Mouse (Mus musculus): ENCODE results near the gene Kmt2a. TPM values are rescaled to one million over a fixed set of nuclear protein-coding genes. Genes with fewer than 3 reads are reported as not detected.
A peak's percentile ranks its signal among the peaks of the same experiment; 100 is the strongest.

Kmt2a gene
- total RNA-seq, 2 experiments from 2014 or later = 54.6 to 58.6 TPM

- intact Hi-C loops (cut with DNase I) = no loop called here
- DNase-seq (ENCODE audit: low spot score in 2 of 2) = no peak
Measured at GRCm38 (mm10) chr9:44830506-44830905, 50.6 kb downstream of the Kmt2a start.

- intact Hi-C loops (cut with DNase I) = no loop called here
- peak in 1 of 2 experiments; percentile 42 for DNase-seq (ENCODE audit: low spot score in 2 of 2)
Measured at GRCm38 (mm10) chr9:44828944-44829343, 52.2 kb downstream of the Kmt2a start.

GRCm38 (mm10) chr9:44826660-44827059 lies 54.4 kb downstream of the Kmt2a start:
- DNase-seq (ENCODE audit: low spot score in 2 of 2) = no peak
- intact Hi-C loops (cut with DNase I) = no loop called here

DNA sequence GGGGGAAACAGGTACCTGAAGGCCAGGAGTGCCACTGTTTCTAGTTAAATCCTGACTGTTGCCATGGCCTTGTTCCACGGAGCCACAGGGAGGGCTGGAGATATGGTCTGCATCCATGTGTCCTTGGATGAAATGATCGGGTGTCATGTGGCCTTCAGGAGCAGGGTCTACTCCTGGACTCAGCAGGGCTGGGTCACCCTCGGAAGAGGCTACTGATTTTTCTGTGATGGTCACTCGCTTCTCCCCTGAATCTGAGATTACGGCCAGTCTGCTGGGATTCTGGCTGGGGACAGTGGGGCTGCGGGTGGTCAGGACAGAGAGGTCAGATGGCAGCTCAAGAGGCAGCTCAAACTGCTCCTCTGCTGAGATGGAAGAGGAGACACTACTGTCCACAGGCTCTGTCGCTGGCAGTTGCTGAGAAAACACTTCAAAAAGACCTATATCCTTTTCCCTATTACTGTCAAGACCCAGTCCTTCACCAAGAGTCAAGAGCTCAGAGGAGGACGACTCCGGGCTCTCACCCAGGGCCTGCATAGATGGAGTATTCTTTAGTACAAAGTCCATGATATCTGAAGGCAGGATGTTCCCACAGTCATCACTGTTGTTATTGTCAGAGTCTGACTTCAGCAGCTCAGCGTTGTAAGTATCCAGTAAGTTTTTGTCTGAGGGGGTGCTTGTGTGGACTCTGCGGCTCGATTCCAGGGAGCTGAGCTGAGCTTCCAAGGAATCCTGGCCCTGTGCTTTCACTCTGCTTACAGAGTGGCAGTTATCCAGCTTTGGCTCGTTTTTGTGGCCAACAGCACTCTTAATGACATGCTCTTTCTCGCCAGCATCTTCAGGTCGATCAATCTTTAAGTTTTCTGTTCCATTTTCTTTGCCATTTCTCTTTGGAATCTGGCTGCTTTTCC lies 60.9 kb downstream of the Kmt2a start:
- DNase-seq (ENCODE audit: low spot score in 2 of 2) = no peak
- intact Hi-C loops (cut with DNase I) = no loop called here

GRCm38 (mm10) chr9:44817522-44817921 lies 63.6 kb downstream of the Kmt2a start:
- DNase-seq (ENCODE audit: low spot score in 2 of 2) = peak in 1 of 2 experiments; percentile 60
- intact Hi-C loops (cut with DNase I) = no loop called here

GRCm38 (mm10) chr9:44814179-44814578 lies 66.9 kb downstream of the Kmt2a start:
- intact Hi-C loops (cut with DNase I) = no loop called here
- DNase-seq (ENCODE audit: low spot score in 2 of 2) = peak in 1 of 2 experiments; percentile 43

GRCm38 (mm10) chr9:44810316-44810715 lies 70.8 kb downstream of the Kmt2a start:
- intact Hi-C loops (cut with DNase I) = no loop called here
- DNase-seq (ENCODE audit: low spot score in 2 of 2) = no peak

GRCm38 (mm10) chr9:44807778-44808177 lies 73.3 kb downstream of the Kmt2a start:
- no peak for DNase-seq (ENCODE audit: low spot score in 2 of 2)
- intact Hi-C loops (cut with DNase I) = no loop called here

DNA sequence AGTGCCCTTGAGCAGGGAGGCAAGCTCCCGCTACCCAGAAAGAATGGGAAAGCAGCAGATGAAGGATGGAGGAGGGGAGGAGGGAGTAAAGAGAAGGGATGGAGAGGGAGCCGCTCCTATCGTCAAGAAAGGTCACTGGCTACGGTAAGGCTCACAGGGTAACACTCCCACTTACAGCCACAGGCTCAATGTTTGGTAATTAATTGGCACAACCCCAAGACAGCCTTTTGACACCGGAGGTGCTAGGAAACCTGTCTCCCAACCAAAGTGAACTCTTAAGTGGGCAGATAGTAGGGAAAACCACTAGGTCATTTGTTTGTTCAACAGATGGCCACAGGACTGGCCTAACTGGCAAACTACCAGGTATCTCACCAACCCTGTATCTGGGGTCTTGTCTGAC lies 74.0 kb downstream of the Kmt2a start:
- intact Hi-C loops (cut with DNase I) = no loop called here

DNA sequence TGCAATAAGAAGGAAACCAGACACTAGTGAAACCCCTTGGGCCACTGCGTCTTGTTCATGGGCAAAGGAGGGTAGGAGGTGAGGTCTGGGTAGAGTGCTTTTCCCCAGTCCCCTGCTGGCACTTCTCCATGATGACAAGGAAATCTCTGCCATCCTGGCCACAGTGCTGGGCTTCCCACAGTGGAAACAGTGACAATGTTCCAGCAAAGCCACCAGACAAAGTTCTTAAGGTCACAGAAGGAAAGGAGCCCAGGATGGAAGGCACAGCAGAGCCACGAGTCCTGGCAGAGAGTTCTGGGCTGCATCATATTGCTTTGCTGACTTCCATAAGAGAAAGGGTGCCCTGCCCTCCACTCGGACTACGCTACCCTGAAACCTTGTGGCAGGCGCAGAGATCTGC lies 75.6 kb downstream of the Kmt2a start:
- intact Hi-C loops (cut with DNase I) = no loop called here
- no peak for DNase-seq (ENCODE audit: low spot score in 2 of 2)

More for the DNA sequence above, 74.0 kb downstream of the Kmt2a start:
- no peak for DNase-seq (ENCODE audit: low spot score in 2 of 2)

- intact Hi-C loops (cut with DNase I) = no loop called here
- DNase-seq (ENCODE audit: low spot score in 2 of 2) = no peak
Measured at GRCm38 (mm10) chr9:44804678-44805077, 76.4 kb downstream of the Kmt2a start.

- DNase-seq (ENCODE audit: low spot score in 2 of 2) = no peak
- intact Hi-C loops (cut with DNase I) = no loop called here
Measured at GRCm38 (mm10) chr9:44802808-44803450, 78.2 kb downstream of the Kmt2a start, which contains the start of gene Ttc36. Gene Ttc36 (minus strand): TSS chr9:44803072.

DNA sequence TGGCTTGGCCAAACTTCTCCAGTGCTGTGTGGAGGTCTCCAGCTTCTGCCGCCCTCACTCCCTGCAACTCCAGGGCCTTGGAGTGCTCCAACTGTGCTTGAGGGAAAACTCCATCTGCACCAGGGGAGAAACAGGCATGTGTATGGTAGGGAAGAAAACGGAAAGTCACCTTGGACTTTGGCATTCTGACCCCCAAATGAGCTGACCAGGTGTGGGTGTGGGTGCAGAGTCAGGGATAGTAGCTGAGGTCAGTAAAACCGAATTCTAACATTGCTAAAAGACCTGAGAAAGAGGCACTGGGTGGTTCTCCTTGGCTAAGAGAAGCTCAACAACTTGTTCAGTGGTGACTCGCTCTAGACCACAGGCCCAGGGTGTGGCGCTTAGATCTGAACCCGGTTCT lies 79.4 kb downstream of the Kmt2a start:
- DNase-seq (ENCODE audit: low spot score in 2 of 2) = no peak
- intact Hi-C loops (cut with DNase I) = no loop called here

- no peak for DNase-seq (ENCODE audit: low spot score in 2 of 2)
- intact Hi-C loops (cut with DNase I) = no loop called here
Measured at GRCm38 (mm10) chr9:44799958-44800324, 81.2 kb downstream of the Kmt2a start.

GRCm38 (mm10) chr9:44799102-44799957 lies 81.8 kb downstream of the Kmt2a start, which contains the start of gene Tmem25:
Gene Tmem25 (minus strand): TSS chr9:44799307.
- peak; percentile 89 to 95 for DNase-seq (ENCODE audit: low spot score in 2 of 2)
- intact Hi-C loops (cut with DNase I) = no loop called here

DNA sequence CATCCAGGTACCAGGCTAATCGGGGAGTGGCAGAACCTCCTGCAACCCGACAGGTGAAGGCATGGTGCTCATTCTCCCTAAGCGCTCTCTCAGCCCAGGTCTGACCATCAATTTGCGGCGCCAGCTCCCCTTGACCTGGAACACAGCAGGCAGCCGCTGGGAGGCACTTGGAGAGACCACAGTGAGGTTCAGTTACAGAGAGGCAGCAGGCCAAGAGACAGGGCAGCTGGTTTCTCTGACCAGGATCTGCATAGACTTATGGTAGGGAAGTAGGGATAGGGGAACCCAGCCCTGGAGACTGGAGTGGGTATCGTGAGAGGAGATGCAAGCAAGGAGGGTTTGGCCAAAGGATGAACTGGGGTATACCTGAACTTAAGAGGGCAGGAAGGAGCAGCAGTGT lies 82.8 kb downstream of the Kmt2a start:
- no peak for DNase-seq (ENCODE audit: low spot score in 2 of 2)
- intact Hi-C loops (cut with DNase I) = no loop called here

DNA sequence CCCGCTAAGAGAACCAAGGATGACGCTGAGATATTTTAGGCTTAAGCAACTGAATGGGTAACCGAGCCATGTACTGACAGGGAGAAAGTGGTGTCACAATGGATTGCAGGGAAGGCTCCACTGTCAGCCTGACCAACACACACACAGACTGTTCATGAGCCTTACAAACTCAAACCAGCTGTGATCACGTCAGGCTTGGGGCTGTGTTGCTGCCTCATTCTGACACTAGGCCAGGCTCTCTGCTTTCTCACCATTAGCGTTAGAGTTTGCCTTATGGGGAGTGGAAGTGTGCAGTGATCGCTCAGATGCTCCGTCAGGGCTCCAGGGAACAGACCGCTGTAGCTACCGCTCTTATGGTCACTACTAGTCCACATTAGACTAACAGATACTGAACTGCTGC lies 88.3 kb downstream of the Kmt2a start:
- intact Hi-C loops (cut with DNase I) = no loop called here
- no peak for DNase-seq (ENCODE audit: low spot score in 2 of 2)

GRCm38 (mm10) chr9:44772750-44773651 lies 108.1 kb downstream of the Kmt2a start:
- intact Hi-C loops (cut with DNase I) = no loop called here
- DNase-seq (ENCODE audit: low spot score in 2 of 2) = peak; percentile 92 to 96

DNA sequence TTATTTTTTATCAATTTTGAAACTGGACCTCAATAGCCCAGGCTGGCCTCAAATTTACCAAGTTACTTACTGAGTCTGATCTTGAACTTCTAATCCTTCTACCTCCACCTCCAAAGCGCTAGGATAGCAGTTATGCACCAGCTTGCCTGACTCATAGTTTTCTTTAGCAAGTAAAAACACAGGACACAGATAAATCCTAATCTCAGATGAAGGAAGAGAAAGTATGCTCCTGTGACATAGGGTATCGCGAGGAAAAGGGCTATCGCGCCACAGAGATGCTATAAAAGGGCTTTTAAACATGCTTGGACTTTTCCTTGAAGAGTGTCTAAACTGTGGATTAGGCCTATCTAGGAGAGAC lies 108.7 kb downstream of the Kmt2a start:
- intact Hi-C loops (cut with DNase I) = no loop called here

More for the DNA sequence above, 108.7 kb downstream of the Kmt2a start:
- no peak for DNase-seq (ENCODE audit: low spot score in 2 of 2)
